Mouse (Mus musculus): Measurements from ENCODE around the gene Gm11596.
"Not testable (repeated sequence)": the region's sequence is repeated elsewhere in the genome, so short reads cannot be mapped to it uniquely, and the experiment has no call there.

Gene Gm11596

DNA sequence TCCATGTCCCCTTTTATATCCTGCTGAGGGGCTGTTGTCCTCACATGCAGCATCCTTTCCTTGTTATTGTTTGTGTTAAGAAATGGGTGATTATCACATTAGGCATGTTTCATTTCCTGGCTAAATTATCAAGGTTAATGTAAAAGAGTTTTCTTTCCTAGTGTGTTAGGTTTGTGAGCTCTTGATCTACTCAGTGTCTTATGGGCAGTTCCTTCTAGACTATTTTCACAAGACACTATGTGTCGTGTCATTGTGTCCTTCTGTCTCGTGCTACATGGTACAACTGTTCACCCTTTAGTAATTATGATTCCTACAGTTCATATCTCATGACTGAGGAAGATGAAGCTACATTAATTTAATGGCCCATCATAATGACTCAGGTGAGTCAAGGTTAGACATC, at the start of gene Gm11596:
TSS of gene Gm11596 (minus strand) at position 101 of the 400 bp plus-strand sequence.
- no peak for DNase-seq (ENCODE audit: low read depth)

DNA sequence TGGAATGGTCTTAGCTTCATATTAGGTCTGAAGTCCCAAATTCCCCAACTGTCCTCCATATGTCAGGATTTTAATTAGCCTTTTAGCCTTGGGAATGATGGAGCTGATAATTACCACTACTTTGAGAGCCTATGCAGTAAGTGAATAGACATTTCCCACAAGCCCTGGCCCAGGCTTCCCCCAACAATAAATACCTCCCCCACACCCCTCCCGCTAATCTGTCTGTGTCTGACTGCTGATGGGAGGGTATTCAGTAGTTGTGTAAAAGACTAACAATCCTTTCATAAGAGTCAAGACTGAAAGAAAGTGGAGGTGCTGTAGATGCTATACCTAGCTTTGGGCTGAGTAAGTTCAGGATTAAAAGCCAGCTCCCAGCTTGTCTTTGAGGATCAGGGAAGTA, 48.9 kb upstream of the Gm11596 start:
- DNase-seq (ENCODE audit: low read depth) = no peak

DNA sequence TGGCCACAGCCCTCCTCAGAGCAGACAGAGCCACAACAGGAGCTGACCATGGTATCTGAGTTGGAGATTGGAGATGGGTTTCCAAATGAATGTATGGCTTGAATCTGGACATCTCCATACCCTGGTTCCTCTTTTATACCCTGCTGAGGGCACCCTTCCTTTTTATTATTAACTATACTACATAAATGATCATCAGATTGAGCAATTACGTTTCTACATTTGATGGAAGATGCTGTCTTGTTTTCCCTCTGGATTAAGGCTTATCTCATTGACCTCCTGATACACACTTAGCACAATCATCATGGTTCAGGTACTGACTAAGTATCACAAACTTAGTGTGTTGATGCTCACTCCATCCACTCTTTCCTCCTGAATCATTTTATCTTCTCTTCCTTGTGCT, 44.7 kb upstream of the Gm11596 start, which contains the start of gene 2300003K06Rik:
TSS of gene 2300003K06Rik (minus strand) at position 101 of the 400 bp plus-strand sequence.
- no peak for DNase-seq (ENCODE audit: low read depth)

DNA sequence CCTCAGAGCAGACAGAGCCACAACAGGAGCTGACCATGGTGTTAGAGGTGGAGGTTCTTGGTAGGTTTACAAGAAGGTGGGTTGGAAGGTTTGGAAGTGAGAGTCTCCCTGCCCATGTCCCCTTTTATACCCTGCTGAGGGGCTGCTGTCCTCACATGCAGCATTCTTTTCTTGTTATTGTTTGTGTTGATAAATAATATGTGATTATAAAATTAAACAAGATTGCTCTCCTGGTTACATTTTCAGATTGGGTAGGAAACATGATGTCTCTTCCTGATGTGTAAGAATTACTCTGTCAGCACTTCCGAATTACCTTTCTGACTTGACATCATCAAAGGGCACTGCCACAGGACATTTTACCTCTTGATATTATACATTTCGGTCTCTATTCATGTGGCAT, 22.3 kb upstream of the Gm11596 start, which contains the start of gene Gm11564:
TSS of gene Gm11564 (minus strand) at position 101 of the 400 bp plus-strand sequence.
- DNase-seq (ENCODE audit: low read depth) = not testable (repeated sequence)

DNA sequence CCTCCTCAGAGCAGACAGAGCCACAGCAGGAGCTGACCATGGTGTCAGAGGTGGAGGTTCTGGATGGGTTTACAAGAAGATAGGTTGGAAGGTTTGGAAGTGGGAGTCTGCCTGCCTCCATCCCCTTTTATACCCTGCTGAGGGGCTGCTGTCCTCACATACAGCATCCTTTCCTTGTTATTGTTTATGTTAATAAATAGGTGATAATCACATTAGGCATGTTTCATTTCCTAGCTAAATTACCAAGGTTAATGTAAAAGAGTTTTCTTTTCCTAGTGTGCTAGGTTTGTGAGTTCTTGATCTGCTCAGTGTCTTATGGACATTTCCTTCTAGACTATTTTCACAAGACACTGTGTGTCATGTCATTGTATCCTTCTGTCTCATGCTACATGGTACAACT, 16.5 kb upstream of the Gm11596 start, which contains the start of gene Krtap4-13:
TSS of gene Krtap4-13 (minus strand) at position 101 of the 400 bp plus-strand sequence.
- DNase-seq (ENCODE audit: low read depth) = not testable (repeated sequence)

DNA sequence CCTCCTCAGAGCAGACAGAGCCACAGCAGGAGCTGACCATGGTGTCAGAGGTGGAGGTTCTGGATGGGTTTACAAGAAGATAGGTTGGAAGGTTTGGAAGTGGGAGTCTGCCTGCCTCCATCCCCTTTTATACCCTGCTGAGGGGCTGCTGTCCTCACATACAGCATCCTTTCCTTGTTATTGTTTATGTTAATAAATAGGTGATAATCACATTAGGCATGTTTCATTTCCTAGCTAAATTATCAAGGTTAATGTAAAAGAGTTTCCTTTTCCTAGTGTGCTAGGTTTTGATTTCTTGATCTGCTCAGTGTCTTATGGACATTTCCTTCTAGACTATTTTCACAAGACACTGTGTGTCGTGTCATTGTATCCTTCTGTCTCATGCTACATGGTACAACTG, 11.1 kb upstream of the Gm11596 start, which contains the start of gene Gm11554:
TSS of gene Gm11554 (minus strand) at position 101 of the 400 bp plus-strand sequence.
- DNase-seq (ENCODE audit: low read depth) = not testable (repeated sequence)

DNA sequence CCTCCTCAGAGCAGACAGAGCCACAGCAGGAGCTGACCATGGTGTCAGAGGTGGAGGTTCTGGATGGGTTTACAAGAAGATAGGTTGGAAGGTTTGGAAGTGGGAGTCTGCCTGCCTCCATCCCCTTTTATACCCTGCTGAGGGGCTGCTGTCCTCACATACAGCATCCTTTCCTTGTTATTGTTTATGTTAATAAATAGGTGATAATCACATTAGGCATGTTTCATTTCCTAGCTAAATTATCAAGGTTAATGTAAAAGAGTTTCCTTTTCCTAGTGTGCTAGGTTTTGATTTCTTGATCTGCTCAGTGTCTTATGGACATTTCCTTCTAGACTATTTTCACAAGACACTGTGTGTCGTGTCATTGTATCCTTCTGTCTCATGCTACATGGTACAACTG, 5.6 kb upstream of the Gm11596 start, which contains the start of gene Gm11569:
TSS of gene Gm11569 (minus strand) at position 101 of the 400 bp plus-strand sequence.
- not testable (repeated sequence) for DNase-seq (ENCODE audit: low read depth)

DNA sequence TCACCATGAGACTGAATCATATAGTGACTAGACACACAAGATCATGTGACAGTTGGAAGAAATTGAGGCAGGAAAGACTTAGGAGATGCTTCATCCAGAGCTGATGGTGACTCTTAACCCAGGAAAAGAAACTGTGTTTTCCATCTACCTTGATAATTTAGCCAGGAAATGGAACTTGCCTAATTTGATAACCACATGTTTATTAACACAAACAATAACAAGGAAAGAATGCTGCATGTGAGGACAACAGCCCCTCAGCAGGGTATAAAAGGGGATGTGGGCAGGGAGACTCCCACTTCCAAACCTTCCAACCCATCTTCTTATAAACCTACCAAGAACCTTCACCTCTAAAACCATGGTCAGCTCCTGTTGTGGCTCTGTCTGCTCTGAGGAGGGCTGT, 8.4 kb downstream of the Gm11596 start, which contains the start of gene Krtap4-9:
TSS of gene Krtap4-9 (plus strand) at position 301 of the 400 bp plus-strand sequence.
- DNase-seq (ENCODE audit: low read depth) = not testable (repeated sequence)

DNA sequence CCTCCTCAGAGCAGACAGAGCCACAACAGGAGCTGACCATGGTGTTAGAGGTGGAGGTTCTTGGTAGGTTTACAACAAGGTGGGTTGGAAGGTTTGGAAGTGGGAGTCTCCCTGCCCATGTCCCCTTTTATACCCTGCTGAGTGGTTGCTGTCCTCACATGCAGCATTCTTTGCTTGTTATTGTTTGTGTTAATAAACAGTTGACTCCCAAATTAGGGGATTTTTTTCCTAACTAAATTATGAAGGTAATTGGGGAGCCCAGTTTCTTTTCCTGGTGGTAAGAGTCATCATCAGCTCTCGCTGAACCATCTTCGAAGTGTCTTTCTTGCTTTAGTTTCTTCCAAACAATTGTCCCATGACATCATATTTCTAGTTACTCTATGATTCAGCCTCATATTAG, 12.7 kb downstream of the Gm11596 start, which contains the start of gene Krtap4-8:
TSS of gene Krtap4-8 (minus strand) at position 101 of the 400 bp plus-strand sequence.
- DNase-seq (ENCODE audit: low read depth) = no peak

DNA sequence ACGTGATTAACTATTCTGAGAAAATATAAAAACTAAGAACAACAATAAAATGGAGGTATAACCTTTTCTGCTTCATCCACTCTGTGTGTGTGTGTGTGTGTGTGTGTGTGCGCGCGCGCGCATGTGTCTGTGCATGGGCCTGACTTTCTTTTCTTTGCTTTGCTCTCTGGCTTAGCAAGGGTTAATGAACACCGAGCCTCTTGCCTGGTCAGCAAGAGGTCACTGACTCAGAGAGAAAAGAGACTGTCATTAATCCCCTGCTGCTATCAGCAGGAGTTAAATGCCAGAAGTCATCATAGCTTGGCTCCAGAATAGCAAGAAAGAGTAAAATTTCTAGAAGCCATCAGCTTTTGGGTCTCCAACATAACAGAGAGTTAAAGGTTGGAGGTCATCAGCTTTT, 14.9 kb downstream of the Gm11596 start:
- no peak for DNase-seq (ENCODE audit: low read depth)

DNA sequence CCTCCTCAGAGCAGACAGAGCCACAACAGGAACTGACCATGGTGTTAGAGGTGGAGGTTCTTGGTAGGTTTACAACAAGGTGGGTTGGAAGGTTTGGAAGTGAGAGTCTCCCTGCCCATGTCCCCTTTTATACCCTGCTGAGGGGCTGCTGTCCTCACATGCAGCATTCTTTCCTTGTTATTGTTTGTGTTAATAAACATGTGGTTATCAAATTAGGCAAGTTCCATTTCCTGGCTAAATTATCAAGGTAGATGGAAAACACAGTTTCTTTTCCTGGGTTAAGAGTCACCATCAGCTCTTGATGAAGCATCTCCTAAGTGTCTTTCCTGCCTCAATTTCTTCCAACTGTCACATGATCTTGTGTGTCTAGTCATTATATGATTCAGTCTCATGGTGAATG, 20.5 kb downstream of the Gm11596 start, which contains the start of gene Gm11595:
TSS of gene Gm11595 (minus strand) at position 101 of the 400 bp plus-strand sequence.
- not testable (repeated sequence) for DNase-seq (ENCODE audit: low read depth)

DNA sequence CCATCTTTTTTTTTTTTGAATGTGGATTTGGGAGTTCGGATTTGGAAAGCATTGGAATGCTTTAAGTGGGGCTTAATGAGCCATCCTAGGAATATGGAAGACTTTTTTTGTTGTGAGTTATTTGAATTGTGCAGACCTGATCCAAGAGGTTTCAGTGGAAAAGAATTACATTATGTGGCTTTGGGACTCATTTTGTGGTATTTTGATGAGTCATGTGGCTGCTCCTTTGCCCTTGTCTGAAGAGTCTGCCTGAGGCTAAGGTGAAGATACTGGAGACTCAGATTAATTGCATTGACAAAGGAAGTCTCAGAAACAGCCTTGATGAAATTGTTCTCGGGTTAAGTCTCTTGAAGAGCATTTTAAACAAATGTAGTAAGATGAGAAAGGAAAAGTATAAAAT, 24.9 kb downstream of the Gm11596 start:
- DNase-seq (ENCODE audit: low read depth) = peak; percentile 8

DNA sequence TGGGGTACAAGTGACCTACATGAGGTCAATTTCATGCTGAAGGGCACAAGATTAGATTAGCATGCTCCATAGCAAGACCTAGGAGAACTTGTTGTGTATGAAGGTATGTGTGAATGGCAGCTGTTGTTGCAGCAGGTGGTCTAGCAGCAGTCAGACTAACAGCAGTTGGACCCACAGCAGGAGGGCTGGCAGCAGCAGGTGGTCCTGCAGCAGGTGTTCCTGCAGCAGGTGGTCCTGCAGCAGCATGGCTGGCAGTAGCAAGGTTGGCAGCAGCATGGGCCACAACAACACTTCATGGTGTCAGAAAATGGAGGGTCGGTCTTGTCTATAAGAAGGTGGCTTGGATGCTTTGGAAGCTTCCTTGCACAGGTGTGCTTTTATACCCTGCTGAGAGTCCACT, 34.4 kb downstream of the Gm11596 start:
- DNase-seq (ENCODE audit: low read depth) = no peak

DNA sequence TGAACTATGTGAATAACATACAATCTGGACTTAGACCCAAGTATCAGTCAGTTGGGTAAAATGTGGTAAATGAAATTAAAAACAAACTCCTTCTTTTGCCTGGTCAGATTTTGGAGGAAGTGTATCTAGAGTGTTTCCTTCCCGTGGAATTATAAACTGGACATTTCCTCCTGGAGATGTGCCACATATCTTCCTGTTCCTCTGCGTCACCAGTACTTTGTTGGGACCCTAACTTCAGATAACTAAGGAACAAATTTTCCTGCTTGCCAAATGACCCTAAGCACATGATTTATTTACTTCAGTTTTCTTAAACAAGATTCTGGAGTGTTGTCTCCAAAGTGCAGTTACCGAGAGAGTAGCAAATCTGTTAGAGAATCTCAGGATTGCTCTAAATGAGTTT, 49.3 kb downstream of the Gm11596 start:
- no peak for DNase-seq (ENCODE audit: low read depth)
